Mouse (Mus musculus): ENCODE measurements around the gene Car3.
"Not testable (repeated sequence)": the region's sequence is repeated elsewhere in the genome, so short reads cannot be mapped to it uniquely, and the experiment has no call there.

Gene Car3

DNA sequence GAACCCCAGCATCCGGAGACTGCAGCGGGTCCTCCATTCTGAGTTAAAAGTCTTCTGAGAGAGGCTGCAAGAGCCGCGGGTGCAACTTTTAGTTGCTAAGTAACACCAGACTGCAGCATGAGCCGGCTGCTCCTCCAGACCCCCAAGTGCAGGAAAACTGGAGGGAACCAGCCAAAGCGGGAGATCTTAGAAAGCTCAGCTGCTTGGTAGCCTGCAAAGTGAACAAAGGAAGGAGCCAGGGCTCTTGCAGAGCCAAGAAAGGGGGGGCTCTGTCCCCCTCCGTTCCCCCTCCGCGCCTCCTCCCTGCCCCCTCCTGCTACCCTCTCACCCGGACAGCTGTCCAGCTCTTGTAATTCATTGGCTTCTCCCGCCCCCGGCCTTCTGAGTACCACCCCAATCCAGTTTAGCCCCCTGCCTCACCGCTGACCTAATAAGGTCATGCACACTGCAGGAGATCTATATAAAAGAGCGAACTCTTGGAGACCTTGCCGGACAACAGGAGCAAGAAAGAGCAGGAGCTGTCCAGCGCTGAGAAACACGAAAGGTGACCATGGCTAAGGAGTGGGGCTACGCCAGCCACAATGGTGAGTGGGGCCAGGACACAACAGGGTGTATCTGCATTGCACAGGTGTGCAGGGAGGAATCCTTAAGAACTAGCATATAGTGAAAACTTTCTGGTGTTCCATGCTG, at the start of gene Car3:
Car3 (plus strand) TSS at position 491 of the 690 bp plus-strand sequence.
- no peak for DNase-seq

DNA sequence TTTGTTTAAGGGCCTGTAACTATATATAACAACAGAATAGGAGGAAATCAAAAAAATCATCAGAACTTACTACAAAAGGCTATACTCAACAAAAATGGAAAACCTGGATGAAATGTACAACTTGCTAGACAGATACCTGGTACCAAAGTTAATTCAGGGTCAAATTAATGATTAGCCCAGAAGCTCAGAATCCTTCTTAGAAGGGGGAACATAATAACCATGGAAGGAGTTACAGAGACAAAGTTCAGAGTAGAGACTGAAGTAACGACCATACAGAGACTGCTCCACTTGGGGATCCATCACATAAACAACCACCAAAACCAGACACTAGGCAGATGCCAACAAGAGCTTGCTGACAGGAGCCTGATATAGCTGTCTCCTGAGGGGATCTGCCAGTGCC, 47.9 kb upstream of the Car3 start:
- not testable (repeated sequence) for DNase-seq

- no peak for DNase-seq
Measured at GRCm38 (mm10) chr3:14819844-14820504, 43.3 kb upstream of the Car3 start.

DNA sequence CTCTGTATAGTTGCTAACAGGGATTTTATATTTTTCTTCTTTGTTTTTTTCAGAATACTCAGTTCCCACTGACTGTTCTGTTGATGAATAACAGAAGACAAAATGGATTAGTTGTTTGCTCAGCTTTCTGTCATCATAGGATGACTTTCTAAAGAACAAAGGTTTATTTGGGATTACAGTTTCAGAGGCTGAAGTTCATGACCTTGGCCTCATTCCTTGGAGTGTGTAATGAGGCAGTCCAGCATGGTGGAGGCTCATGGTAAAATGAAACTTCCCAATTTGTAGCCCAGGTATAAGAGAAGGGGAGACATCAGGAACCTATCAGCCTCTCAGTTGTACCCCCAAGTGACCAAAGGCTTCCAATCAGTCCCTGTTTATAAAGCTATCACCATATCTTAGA, 34.4 kb upstream of the Car3 start:
- DNase-seq: no peak

DNA sequence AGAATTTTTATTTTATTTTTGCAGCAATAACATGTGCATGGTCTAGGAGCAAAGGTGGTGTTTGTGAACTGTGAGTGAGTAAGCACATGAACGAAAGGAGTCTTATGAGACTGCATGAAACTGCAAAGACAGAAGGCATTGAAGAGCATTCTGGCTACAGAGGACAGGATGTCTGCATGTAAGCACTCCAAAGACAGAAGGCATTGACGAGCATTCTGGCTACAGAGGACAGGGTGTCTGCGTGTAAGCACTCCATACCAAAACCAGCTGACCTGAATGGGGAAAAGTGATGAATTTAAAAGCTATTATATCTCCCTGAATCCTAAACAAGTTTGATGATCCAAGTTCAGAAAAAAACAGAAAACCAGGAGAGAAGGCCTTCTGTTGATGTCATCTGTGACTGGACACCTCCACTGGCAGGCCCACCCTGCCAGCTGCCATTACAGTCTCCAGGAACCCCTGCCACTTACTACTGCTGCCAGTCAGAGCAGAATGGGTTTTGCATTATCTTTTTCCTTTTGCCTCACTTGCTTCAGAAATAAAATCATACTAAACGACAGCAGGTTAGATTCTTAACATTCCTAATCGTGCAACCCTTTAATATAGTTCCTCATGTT, 32.0 kb upstream of the Car3 start:
- no peak for DNase-seq

GRCm38 (mm10) chr3:14832766-14833165, 30.5 kb upstream of the Car3 start:
- DNase-seq: no peak

GRCm38 (mm10) chr3:14838936-14839335, 24.4 kb upstream of the Car3 start:
- DNase-seq: no peak

DNA sequence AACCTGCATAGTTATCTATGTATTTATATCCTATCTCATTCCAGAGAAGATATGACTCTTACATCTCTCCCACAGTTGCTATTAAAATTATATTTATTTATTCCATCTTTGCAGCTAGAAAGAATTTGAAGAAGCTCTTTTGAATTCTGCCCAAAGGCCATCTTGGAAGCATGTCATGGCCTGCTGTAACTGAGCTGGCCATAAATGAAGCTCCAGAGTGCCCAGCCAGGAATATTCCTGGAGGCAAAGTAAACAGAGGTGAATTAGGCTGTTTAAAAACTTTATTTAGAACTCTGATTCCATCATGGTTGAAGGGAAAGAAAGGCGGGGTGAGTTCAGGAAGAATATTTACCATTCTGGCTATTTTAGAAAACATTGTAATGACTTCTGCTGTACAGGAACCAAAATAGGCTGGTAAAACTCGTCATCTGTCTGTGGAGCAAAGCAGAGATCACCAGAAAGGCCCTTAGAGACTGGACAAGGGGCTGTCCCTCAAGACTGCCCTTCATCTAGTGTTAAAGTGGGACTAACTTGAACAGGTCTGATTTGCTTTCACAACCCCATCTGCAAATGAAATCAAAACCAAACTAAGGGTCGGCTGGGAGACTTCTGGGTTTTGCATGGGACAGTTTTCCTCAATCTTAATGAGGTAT, 23.7 kb upstream of the Car3 start:
- no peak for DNase-seq

- DNase-seq: no peak
Measured at GRCm38 (mm10) chr3:14848587-14849254, 14.6 kb upstream of the Car3 start.

- DNase-seq: no peak
Measured at GRCm38 (mm10) chr3:14853966-14854365, 9.3 kb upstream of the Car3 start.

- DNase-seq: no peak
Measured at GRCm38 (mm10) chr3:14854446-14854845, 8.9 kb upstream of the Car3 start.

DNA sequence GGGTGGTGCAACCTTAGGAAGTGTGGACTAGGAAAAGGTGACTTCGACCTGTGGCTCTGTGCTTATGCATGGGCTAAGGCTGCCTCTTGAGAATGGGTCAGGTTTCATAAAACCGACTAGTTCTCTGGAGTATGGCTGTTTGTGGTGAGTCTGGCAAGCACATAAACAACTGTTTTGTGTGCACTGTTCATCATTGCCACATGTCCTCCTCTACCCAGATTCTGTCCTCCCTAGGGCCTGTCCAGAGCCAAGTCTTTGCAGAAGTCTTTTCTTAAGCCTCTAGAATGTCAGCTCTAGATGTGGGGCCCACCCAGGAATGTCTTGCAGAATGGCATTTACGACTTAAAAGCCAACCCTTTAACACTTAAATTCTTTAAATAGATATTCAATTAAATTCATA, 5.4 kb upstream of the Car3 start:
- DNase-seq: no peak

DNA sequence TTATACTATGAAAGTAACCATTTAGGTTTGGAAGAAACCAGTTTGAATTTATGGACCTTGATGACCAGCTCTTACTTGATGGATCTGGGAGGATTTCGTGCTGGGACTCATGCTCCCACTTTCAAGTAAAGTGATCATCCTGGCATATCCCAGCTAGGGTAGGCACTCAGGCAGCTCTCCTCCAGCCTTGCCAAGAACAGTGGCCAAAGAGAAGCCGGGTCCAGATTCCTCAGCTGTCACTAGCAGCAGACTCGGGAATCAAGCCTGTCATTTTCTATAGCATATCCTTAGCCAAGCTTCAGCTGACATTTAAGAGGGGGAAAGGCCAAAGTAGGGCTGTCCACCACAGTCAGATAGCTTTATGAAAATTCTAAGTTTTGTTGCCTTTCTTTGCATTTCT, 3.0 kb upstream of the Car3 start:
- DNase-seq: no peak

DNA sequence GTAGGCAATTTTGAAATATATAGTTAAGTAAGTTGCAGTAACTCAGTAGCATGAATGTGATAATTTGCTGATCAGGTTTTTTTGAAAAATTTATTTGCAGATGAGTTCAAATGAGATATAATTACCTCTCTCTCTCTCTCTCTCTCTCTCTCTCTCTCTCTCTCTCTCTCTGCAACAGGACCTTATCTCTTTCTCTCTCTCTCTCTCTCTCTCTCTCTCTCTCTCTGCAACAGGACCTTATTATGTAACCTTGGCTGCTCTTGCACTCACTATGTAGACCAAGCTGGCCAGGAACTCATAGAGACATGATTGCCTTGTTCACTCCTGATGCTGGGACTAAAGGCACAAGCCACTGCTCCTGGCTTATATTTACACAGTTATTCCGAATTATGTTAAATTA, 2.1 kb upstream of the Car3 start:
- DNase-seq: no peak

- DNase-seq: no peak
Measured at GRCm38 (mm10) chr3:14861787-14862186, 1.5 kb upstream of the Car3 start.

GRCm38 (mm10) chr3:14862654-14863021, 674 bp upstream of the Car3 start:
- no peak for DNase-seq

- no peak for DNase-seq
Measured at GRCm38 (mm10) chr3:14863922-14864321, 610 bp downstream of the Car3 start.

DNA sequence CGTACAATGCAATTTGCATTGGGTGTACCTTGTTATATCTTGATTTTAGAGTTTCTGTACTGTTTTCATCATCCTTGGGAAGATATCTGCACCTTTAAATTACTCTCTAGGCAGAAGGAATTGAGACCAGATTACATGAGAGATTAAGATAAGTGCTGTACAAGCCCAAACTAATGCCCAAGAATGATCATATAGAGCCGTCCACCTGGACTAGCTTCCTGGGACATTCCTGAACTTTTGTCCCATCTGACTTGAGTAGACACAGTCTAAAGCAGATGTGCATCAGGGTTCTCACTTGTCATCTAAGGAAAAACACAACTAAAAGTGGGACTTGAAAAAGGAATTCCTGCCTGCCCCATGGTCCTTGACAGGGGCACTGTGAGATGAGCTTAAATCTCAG, 2.6 kb downstream of the Car3 start:
- DNase-seq: no peak

GRCm38 (mm10) chr3:14869779-14870178, 6.5 kb downstream of the Car3 start:
- peak; percentile 76 to 82 for DNase-seq

DNA sequence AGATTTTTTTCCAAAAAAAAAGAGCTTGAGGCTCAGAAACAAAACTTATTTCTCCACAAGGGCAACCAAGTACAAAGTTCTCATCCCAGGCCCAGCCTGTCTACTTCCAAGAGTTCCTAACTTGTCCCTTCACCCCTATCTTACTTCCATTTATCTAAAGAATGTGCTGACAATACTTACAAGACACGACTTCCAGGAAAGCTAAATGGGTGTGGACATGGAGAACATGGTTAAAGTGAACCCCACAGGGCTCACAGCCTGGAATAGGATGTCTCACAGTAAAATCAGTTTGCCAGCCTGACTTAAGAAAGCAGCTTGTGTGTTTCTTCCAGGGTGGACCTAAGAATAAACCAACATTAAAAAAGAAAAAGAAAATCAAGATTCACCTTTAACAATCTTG, 7.2 kb downstream of the Car3 start:
- no peak for DNase-seq

GRCm38 (mm10) chr3:14871386-14871785, 8.1 kb downstream of the Car3 start:
- DNase-seq: peak; percentile 35 to 51

DNA sequence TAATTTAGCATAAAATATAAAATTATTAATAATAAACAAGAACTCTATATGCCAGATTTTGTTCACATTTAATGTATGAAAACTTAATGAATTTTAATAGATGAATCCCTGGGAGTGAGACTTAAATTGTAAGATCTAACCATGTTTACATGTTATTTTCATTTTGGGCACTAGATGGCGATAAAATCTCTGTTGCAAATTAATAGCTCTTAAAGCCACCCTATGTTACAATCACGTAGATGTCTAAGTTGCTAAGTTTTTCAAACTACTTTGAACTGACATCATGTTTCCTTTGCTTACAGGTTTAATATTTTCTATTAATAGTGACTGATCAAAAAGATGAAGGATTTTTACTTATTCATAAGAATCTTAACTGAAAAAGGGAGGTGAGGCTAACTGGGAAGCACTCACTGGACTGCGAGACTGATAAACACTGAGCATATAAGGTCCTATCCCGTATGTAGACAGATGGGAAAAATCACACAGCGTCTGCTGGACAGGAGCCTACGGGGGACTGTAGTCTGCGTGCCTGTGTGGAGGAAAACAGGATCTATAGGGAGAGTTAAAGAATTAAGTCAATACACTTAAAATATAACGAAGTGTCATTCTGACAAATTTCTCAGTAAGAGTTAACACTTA, 11.2 kb downstream of the Car3 start:
- DNase-seq: no peak

Data from lung, postnatal 4 days (tissue).